Mouse (Mus musculus) erythroid progenitor cell, adult 5-6 weeks (primary cell): ENCODE results near the gene Gpr4. TPM values are rescaled to one million over a fixed set of nuclear protein-coding genes. Genes with fewer than 3 reads are reported as not detected.
A peak's percentile ranks its signal among the peaks of the same experiment; 100 is the strongest.

Experiments
- ATAC-seq: replicated peaks from 2 replicates; pipeline ENCODE4 v1.8.0; 2016; ENCODE audit warnings: moderate number of reproducible peaks, mild to moderate bottlenecking, moderate TSS enrichment, inconsistent platforms; ENCODE audit not compliant: poor library complexity, low FRiP score, severe bottlenecking
- total RNA-seq, 2 experiments: library from RNA; stranded (forward) in 1 of 2; stranded (reverse) in 1 of 2; fragments of 150-400 nt in 1 of 2; fragments of 186-747, 209-891 nt in 1 of 2; gene quantifications; 2 replicates each; pipeline versions ENCODE4 v1.2.3 to v1.2.4; 2015 to 2017; ENCODE audit warnings: low replicate concordance in 2 of 2

The Gpr4 gene
- total RNA-seq (2015; ENCODE audit: low replicate concordance) = not detected in 2 replicates
- not detected in 2 replicates for total RNA-seq (2017; ENCODE audit: low replicate concordance)

GRCm38 (mm10) chr7:19211996-19212755, at the start of gene Gpr4:
Gene Gpr4, plus strand, starts transcription at chr7:19212538.
- ATAC-seq = no peak

- no peak for ATAC-seq
Measured at GRCm38 (mm10) chr7:19162928-19163327, 49.4 kb upstream of the Gpr4 start.

- no peak for ATAC-seq
Measured at GRCm38 (mm10) chr7:19163752-19164151, 48.6 kb upstream of the Gpr4 start.

DNA sequence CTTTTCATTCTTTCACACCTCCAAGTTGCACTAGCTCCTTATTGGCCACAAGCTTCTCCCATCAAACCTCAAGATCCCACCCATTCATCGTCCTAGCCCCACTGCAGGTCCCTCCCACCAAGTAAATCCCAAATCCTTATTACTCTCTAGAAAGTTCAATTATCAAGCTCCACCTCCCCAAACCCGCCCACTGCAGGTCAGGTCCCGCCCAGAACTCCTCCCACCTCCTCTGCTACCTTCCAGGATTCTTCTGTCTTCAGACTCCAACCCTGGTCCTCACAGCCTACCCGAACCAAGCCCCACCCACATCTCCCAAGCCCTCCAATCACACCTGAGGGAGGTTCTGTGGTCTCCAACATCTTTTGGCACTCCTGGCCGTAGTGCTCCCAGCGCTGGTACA, 48.1 kb upstream of the Gpr4 start:
- no peak for ATAC-seq

DNA sequence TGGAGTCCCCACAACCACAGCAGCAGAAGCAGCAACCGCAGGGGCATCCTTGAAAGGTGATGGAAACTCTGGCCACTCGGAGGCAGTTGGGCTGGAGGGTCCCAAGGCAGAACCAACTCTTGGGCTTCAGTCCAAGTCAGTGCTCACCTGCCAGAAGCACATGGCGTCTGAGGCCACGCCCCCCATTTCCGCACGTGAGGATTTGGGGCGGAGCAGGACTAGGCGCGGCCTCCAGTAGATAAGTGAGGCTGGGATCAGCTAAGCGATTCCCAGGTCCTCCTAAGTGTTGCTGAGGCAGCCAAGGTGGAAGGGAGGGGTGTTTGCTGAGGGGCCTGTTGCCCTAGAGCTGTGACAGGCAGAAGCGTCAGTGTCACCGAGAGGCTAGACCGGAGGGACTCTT, 47.4 kb upstream of the Gpr4 start:
- ATAC-seq = peak; percentile 55; the same call in 1 of the 2 replicates

GRCm38 (mm10) chr7:19165656-19166423, 46.5 kb upstream of the Gpr4 start, which contains the start of gene Gipr:
Gene Gipr, minus strand, starts transcription at chr7:19166127.
- no peak for ATAC-seq

DNA sequence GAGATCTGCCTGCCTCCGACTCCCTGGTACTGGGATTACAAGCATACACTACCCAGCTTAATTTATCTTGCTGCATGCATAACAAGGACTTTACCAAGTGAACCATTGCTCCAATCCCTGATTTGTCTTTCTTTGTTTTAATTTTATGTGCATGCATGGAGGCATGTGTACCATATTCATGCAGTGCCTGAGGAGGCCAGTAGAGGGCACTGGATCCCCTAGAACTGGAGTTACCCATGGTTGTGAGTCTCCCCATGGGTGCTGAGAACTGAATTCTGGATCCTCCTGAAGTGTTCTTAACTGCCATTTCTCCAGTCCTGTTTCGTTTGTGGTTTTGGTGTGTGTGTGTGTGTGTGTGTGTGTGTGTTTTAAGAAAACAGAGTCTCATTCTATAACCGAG, 45.3 kb upstream of the Gpr4 start:
- ATAC-seq = no peak

DNA sequence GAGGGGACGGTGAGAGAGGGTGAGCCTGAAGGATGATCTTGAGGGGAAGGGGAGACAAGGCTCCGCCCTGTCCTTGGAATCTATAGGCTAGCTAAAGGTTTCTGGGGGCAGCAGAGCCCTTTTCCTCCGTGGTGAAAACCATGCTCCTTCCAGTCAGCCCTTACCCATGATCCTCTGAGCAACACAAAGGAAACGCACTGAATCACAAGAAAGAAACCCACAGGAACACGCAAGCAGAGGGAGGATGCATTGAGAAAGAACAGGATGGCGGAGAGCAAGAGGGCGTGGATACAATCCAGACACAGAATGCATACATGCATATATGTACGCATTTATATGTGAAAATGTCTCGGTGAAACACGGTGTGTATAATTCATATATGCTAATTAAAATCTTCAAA, 42.8 kb upstream of the Gpr4 start:
- ATAC-seq = no peak

GRCm38 (mm10) chr7:19170142-19170541, 42.2 kb upstream of the Gpr4 start:
- ATAC-seq = no peak

DNA sequence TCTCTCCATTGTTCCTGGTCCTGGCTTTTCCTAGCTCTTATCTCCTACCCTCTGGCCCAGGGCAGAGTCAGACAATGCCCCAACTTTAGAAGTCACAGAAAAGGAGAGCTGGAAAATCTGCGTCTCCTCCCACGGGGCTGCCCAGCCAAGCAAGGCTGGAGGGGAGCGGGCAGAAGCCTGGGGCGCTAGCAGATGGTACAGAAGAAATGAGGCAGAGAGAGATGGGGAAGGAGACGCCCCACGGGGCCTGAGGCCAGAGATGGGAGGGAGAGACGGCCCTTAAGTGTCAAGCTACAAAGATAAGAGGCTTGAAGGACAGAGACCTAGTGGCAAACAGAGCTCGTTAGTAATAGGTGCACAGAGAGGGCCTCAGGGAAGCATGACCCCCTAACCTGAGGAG, 40.5 kb upstream of the Gpr4 start:
- ATAC-seq = no peak

DNA sequence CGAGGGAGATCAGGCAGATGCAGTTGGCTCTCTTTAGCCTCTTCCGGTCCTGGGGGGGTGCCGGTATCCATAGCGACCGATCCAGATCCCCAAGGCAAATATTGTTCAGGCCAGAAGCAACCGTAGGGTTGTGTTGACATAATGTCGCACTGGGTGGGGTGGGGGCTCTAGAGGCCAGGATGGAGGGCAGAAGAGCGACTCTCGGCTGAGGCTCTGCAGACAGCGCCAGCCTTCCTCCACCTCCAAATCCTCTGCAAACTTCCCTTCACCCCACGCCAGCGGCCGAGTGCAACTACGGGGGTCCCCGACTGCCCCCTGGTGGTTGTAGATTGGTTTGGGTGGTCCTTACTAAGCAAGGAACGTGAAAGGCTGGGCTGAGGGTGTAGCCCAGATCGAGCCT, 39.5 kb upstream of the Gpr4 start:
- no peak for ATAC-seq

GRCm38 (mm10) chr7:19175708-19176515, 36.4 kb upstream of the Gpr4 start, which contains the start of gene Eml2:
Gene Eml2, plus strand, starts transcription at chr7:19176421.
- ATAC-seq = no peak

DNA sequence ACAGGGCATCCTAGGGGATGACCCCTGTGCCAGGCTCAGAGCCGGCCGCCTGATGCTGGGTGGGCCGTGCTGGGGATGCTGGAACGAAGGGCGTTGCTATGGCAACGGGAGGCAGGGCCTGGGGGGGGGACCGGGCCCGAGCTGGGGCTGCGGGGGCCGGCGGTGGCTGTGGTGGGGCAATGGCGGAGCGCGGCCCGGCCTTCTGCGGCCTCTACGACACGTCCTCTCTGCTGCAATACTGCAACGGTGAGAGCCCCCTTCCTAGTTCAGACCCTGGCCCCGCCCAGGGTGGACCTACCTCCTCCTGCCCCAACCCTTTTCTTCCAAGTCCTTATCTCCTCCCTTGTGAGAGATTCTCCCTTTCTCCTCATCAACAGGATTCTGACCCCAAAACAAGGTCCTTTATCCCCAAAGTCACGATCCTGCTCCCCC, 35.8 kb upstream of the Gpr4 start:
- no peak for ATAC-seq

DNA sequence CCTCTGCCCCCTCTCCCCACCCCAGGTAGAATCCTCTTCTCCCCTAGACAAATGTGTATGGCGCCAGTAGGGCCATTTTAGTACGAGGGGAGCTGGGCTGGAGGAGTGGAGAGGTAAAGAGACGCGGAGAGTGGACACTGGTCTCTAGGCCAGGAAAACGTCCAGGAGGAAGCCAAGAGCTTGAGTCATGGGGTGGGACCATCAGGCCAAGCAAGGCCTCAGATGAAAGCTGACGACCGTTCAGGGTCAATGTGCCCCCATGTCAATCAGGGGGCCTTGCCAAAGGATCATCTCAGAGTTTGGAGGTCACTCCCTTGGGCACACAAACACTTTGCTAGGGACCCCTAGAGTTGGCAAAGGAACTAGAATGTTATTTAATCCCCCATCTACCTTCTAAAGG, 35.1 kb upstream of the Gpr4 start:
- ATAC-seq = no peak

DNA sequence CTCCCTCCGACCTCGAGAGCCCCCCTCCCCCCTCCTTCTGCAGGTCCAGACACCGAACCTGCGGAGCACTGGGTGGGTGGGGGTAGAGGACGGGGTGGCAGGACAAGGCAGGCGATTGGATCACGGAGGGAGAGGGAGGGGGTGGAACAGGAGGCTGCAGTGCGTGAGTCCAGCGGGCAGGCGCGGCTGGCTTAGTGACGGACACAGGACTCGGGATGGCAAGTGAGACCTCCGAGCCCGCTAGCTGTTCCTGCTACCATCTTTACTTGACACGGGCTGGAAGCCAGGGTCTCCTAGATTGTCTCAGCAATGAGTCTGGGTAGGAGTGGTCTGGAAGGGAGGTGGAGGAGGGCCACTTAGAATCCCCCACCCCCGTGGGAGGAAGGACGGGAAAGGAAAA, 34.3 kb upstream of the Gpr4 start:
- ATAC-seq = no peak

- peak; percentile 76 for ATAC-seq
Measured at GRCm38 (mm10) chr7:19178443-19179092, 33.8 kb upstream of the Gpr4 start.

GRCm38 (mm10) chr7:19179173-19179572, 33.2 kb upstream of the Gpr4 start:
- ATAC-seq = no peak

DNA sequence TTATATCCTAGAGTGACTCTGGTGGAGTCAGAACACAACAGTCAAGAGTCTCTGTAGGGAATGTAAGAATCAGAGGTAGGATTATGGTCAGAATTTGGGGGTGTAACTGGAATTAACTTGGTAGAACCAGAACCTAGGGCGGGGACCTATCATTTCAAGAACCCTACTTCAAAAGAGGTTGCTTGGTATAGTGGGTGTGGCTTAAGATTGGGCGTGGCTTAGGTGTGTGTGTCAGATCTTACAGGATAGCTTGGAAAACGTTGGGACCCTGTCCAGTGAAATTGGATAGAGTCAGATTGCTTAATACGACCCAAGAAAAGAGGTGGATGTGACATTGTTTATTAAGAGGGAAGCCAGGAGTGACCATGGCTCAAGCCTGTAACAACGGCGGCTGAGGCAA, 32.4 kb upstream of the Gpr4 start:
- ATAC-seq = no peak

GRCm38 (mm10) chr7:19180862-19181429, 31.4 kb upstream of the Gpr4 start:
- no peak for ATAC-seq
